Mouse (Mus musculus): ENCODE results near the gene Dip2b.

Dip2b gene

DNA sequence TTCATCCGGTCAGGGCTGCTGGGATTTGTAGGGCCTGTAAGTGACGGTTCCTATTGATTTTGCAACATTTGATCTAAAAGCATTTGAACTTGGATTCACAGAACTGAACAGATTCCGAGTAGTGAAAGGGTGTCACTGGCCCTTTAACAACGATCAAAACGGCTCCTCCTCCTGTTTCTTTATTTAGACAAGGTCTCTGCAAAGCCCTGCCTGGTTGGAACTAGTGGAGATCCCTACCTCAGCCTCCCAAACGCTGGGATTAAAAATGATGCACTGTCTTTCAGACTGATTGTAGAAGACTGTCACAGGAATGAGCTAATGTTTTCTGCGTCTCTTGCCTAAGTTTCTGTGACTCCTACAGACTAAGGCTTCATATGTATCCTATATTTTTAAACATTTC is 140.0 kb downstream of the Dip2b start:
- no peak for DNase-seq (ENCODE audit: low spot score in 2 of 2)

DNA sequence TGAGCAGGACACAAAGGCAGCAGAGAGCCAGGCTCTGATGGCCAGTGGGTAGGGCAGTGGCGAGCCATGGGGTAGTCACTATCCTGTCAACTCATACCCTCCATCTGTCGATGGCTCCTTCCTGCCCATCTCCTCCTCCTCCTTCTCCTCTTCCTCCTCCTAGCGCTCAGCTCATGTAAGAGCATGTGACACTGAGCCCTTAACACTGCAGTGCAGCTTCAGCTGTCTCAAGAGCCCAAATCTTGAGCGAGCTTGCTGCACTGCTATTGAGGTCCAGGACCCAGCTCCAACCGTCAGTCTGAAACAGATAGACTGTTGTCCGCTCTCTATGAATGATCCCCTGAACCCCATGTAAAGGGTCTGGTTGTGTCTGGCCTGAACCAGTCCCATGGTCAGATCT is 141.2 kb downstream of the Dip2b start:
- DNase-seq (ENCODE audit: low spot score in 2 of 2): no peak

DNA sequence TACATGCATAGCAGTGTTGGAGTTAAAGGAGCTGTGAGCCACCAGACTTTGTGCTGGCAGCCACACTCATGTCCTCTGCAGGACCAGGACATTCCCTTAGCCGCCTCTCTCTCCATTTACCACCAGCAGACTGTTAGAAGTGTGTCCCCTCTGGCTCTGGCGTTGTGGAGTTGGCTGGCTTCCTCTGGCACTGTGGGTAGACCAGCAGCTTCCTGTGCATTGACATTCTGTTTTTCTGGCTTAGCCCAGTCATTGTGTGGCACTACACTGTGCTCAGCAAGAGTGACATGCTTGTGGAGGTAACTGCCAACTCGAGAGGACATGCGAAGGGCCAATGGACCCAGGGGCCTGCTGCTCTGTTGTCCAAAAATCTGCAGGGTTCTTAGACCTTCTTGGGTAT is 141.8 kb downstream of the Dip2b start:
- DNase-seq (ENCODE audit: low spot score in 2 of 2): no peak

DNA sequence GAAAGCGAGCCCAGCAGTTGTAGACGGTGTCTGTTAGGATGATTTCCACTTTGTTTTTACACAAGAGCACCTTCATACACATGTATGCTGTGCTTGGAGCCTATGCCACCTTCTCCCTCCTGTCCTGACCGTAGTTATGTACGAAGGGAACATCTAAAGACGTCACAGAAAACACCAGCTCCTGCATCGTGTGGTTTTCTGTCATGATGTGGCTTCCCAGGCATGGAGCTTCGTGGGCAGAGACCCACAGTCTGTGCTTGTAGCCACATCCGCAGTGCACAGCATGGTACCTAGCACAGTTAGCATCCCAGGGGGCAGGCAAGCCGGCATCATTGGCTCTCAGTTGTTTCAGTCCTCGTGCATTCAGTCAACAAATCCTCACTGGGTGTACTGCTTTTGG is 143.4 kb downstream of the Dip2b start:
- DNase-seq (ENCODE audit: low spot score in 2 of 2): no peak

DNA sequence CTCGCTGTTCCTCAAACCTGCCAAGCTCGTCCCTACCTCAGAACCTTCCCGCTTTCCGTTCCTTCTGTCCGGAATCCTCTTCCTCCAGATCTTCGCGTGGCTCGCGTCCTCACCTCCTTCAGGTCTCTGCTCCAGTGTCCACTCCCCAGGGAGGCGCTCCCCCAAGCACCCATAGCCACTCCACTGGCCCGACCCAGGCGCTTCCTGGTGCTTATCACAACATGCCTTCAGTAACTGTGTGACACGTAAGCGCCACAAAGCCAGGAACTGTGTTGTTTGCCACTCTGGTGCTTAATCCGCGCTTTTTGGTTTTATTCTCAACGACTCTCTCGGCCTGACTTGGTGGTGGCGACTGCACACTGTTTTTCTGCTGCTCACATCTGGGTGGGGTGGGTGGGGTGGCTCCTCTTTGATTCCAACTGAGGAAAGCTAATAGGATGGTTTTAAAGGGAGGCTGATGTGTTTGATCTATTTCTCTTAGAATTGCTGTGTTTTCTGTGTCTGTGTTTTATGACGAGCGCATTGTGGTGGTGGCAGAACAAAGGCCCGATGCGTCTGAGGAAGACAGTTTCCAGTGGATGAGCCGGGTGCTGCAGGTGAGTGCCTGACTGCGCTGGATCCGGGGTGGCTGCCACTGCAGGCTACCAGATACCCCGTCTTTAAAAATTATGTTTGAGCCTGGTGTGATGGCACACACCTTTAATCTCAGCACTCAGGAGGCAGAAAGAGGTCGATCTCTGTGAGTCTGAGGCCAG is 144.2 kb downstream of the Dip2b start:
- DNase-seq (ENCODE audit: low spot score in 2 of 2): no peak

DNA sequence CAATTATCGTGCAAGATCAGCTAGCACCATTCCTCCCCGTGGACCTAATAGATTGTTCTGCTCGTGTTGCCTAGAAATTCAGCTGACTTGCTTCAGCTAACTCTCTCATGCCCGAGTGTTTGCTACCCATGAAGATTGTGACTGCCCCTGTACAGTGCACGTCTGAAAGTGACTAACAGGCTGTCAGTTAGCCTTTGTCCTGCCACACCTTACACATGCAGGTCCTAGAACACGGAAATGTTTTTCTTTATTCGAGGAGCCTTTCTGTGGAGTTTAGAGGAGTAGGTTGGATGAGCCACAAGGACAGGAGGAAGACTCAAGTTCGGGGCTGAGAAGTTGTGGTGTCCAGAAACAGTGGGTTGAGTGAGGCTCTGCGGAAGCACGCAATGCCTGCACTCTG is 145.0 kb downstream of the Dip2b start:
- DNase-seq (ENCODE audit: low spot score in 2 of 2): no peak

DNA sequence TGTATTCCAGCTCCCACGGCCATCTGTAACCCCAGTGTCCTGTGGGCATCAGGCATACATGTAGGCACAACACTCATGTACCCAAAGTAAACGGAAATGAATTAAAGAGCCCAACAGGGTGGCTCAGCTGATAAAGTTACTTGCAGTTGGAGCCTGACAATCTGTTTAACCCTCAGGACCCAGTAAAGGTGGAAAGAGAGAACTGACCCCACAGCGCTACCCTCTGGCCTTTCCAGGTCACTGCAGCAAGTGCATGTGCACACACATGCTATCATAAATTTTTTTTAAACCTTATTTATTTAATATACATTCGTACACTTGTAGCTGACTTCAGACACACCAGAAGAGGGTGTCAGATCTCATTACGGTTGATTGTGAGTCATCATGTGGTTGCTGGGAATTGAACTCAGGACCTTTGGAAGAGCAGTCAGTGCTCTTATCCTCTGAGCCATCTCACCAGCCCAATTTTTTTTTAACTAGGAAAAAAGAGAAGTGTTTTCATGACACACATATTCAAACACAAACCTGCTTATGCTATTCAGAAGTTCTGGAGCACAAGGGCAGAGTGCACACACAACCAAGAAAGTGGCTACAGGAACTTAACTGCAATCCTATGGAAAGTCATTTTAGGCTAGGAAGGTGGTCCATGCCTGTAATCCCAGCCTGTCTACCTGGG is 146.5 kb downstream of the Dip2b start:
- DNase-seq (ENCODE audit: low spot score in 2 of 2): no peak

DNA sequence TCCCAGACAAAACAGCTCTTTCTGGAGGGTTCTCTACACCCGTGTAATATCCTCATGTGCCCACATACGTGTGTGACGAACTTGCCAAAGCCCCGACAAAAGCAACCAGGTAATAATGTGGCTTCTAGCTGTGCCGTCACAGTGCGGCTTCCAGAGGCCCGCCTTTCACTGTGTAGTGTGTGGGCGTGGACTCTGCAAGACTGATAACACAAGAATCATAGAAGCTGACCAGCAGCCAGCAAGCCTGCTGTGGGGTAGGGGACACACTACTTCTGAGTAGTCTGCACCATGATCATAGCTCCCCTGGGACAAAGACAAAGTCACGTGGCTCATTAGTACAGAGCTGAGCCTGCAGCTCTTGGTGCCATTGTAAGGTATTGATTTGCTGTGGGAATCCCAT is 147.8 kb downstream of the Dip2b start:
- DNase-seq (ENCODE audit: low spot score in 2 of 2): no peak

DNA sequence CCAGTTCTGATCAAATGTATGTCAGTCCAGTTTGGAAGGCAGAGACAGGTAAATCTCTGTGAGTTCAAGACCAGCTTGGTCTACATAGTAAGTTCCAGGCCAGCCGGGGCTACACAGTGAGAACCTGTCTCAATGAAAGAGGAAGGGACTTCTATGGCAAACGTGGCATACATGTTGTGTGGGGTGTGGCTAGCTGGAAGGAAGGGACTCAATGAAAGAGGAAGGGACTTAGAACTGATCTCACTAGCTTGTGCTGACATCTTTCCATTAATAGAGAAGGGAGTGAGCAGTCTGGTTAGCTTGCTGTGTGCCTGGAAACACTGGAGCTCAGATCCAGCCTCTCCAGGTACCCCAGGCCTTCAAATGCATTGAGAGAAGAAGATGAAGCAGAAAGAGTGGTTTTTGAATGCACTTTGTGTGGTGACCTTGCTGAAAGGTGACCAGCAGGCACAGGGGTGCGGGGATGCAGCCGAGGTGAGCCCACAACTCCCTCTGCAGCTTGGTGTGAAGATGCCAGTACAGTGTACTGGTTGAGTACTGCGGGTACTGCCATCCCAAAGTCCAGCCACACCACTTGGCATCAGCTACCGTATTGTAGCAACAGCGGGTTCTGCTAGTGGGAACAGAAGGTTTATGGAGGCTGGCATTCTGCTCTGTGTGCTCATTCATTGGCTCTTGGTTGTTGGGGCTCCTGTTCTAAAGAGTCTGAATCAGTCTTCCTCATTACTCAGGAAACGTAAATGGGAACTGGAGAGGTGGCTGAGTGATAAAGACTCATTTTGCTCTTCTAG is 148.6 kb downstream of the Dip2b start:
- no peak for DNase-seq (ENCODE audit: low spot score in 2 of 2)

DNA sequence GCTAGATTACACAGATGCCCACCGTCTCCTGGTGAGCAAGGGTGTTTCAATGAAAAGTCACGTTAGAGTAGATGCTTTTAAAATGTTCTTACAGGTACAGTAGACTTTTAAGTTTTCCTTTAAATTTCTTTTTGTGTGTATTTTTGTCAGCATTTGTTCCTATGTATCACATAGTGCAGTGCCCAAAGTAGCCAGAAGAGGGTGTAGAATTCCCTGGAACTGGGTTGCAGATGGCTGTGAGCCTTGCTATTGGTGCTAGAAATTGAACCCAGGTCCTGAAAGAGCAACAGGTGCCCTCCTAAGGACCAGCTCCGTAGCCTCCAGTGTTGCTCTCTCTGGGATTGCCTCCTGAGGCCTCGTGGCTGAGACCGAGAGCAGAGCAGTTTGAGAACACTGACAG is 150.1 kb downstream of the Dip2b start:
- no peak for DNase-seq (ENCODE audit: low spot score in 2 of 2)

DNA sequence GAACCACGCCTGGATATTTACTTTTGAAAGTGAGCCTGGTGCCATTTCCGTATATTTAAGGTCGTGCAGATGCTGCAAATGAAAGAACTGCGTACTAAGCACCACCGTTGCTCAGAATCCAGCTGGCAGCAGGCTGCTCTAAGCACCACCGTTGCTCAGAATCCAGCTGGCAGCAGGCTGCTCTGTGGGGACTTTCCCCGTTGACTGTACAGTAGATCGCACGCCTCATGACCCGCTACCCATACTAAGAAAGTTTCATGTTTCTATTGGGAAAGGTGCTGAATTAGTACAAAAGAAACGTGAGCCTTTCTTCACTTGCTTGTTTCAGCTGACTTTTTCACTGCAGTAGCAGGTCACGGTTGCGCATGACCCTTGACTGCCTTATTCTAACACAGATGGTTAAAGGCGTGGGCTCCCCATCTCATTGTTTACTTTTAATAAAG is 150.5 kb downstream of the Dip2b start:
- DNase-seq (ENCODE audit: low spot score in 2 of 2): no peak

DNA sequence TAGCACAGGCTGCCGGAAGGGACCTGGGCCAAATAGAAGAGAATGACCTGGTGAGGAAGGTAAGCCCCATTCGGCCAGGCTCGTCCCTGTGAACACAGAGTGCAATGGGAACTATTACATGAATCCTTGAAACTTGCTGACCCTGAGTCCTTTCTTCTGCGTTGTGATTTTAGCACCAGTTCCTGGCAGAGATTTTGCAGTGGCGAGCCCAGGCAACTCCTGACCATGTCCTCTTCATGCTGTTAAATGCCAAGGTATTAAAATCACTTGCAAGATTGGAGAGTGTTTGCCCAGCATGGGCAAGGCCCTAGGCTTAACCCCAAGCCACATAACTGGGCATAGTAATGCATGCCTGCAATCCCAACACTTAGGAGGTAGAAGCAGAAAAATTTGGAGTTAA is 151.6 kb downstream of the Dip2b start:
- no peak for DNase-seq (ENCODE audit: low spot score in 2 of 2)

DNA sequence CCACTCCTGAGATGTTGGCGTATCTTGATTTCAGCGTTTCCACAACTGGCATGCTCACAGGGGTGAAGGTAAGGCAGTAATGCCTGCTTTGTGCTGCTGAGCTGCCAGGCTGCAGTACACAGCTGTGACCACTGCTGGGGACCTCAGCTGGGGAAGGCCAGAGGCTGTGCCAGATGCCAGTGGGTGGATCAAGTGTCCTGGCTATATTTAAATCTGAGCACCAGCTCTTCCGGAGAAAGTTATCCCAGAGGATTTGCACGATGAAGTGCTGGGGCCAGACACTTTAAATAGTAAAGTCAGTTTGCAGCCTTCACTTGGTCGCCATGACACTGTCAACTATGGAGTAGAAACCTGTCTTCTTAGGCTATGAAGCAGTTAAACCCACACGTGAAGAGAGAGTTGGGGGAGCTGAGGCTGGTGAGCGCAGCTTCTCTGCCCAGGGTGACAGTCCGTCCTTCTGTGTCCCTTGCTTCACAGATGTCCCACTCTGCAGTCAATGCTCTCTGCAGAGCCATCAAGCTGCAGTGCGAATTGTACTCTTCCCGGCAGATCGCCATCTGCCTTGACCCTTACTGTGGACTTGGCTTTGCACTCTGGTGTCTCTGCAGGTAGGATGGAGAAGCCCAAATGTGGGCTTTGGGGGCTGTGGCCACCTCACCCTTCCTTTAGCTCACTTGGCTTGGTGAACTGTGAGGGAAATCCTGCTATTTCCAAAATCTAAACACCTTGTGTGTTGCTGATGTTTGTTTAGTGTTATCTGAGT is 160.7 kb downstream of the Dip2b start:
- no peak for DNase-seq (ENCODE audit: low spot score in 2 of 2)

DNA sequence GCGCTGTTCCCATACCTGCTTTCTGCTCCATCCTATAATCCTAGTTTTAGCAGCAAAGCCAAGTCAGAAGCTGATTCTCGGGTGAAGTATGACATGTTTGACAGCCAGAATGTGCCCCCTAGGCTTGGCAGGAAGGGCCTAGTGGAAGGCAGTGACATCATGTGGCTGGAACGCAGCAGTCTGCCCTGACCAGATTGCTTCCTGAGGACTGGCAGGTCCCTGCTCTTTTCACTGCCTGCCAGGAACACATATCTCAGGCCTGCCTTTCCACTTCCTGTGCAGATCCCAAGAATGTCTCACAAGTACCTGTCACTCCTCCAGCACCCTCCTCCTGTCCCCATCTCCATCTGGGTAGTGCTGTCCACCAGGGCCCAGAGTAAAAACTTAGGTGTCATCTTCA is 161.3 kb downstream of the Dip2b start:
- DNase-seq (ENCODE audit: low spot score in 2 of 2): peak in 1 of 2 experiments; percentile 22

DNA sequence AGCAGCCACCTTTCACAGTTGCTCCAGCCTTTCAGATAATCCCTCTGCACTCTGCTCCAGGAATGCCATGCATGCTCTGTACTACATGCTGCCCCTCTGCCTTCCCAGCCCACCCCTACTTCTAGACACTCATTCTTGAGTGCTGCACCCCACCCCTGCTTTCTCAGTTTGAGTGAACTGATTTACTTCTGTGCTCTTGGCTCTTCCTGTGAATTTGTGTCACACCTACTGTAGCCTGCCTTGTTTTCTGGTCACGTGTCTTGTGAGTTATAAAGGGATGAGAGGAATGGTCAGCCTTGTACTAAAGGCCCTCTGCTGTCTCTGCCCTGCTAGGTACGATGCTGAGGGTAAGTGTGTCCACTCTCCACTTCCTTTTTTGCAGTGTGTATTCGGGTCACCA is 163.3 kb downstream of the Dip2b start:
- DNase-seq (ENCODE audit: low spot score in 2 of 2): no peak

DNA sequence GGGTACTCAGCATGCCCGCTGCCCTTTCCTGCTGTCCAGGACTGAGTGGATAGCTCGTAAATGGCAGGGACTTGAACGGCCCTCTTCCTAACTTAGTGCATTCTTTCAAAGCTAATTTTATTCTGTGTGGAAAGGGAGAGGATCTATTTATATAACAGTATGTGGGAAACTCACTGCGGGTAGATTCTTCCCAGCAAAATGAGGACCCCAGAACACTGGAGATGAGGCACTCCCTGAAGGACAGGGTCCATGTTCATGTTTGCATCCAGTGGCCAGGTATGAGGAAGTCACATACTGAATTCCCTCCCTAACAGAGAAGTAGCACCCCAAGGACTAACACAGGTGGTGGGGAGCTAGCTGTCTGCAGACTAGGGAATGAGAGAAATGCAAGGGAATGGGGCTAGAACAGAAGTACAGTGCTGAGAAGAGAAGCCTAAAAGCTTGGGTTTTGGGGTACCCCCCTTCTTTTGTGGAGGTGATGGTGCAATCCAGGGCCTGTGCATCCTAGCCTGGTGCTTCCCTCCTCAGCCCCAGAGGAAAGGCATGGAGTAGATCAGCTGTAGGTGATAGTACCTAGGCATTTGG is 164.1 kb downstream of the Dip2b start:
- no peak for DNase-seq (ENCODE audit: low spot score in 2 of 2)

DNA sequence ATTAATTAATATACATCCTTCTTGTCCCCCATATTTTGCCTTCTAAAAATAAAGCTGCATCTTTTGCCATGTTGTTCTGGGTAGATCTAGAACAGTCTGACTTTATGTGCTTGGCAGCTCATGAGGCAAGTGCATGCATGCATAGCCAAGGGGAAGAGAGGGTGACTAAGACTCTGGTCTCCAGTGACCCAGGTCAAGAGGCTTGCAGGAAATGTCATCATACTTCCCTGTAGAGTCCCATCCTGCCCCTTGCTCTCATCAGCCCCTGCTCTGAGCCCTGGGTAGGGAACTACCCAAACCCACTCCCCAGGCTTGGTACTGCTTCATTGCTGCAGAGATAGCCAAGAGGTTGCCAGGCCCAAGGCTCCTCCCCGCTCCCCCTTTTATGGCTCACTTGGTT is 166.1 kb downstream of the Dip2b start:
- DNase-seq (ENCODE audit: low spot score in 2 of 2): no peak

DNA sequence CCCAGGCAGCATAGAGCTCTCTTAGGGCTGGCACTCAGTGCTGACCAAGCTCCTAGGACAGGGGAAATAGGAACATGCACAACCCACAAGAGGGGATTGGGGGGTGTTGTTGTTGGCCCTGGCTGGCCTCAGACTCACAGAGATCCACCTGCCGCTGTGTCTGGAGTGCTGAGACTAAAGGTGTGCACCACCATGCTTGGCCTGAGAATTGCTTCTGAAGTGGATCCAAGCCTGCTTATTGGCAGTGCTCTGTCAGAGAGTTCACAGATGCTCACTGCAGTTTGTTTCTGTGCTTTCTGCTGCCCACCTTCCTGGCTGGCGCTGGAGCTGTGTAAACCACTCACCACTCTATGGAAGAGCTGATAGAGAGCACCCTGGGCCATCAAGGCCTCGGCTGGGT is 171.5 kb downstream of the Dip2b start:
- no peak for DNase-seq (ENCODE audit: low spot score in 2 of 2)

DNA sequence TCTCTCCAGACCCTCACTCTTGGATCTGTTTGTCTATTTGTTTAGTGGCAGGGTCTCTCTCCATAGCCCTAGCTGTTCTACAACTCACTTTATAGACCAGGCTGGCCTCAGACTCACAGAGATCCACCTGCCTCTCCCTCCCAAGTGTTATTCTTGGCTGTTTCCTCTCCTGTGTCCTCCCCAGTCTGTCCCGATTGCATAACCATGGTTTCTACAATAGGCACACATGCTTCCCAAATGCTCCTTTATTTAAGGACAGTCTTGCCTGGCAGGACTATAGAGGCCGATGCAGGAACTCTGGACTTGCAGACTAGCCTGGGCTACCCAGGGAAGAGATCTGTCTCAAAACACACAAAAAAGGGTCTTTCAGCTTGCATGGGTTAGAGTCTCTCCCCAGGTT is 174.9 kb downstream of the Dip2b start:
- DNase-seq (ENCODE audit: low spot score in 2 of 2): no peak

DNA sequence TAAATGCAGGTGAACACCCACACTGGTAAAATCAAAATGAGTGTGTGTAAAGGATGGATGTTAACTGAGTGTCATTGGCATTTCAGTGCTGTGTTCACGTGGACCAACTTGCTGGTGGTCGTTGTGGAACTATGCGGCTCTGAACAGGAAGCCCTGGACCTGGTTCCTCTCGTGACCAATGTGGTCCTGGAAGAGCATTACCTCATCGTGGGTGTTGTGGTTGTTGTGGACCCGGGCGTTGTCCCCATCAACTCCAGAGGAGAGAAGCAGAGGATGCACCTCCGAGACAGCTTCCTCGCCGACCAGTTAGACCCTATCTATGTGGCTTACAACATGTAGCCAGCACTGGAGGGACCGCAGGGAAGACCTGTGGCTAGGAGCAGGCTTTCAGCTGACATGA is 176.6 kb downstream of the Dip2b start:
- no peak for DNase-seq (ENCODE audit: low spot score in 2 of 2)

DNA sequence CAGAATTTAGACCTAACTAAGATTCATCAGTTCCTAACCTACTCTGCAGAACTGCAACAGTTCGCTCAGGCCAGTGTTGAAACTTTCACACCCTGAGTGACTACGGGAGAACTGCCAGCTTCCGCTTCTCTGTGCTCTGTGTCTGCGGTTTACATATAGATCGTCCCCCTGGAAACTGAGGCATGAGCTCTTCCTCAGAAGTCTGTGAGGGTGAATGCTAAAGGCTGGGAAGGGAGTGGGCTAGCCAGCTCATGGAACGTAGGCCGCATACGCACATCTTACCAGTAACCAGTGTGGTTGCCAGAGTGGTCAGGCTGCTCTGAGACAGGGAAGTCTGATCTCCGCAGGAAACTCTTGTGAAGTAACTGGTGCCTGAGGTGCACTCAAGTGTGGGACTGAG is 177.7 kb downstream of the Dip2b start:
- no peak for DNase-seq (ENCODE audit: low spot score in 2 of 2)

DNA sequence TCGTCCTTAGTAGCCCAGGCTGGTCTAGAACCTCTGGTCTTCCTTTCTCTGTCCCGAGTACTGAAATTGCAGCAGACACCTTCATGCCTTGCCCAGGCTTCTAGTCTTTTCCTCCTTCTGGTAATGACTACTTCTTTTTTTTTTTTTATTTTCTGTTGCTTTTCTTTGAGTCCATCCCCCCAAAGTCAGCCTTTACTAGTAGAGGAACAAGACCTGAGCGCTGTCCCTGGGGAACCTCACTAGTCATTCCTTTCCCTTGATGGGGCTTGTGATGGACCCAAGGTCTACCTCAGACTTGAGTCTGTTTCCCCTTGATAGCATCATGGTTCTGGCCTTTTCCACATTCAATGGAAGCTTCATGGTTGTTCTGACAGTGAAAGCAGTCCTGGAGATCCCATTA is 179.6 kb downstream of the Dip2b start:
- no peak for DNase-seq (ENCODE audit: low spot score in 2 of 2)

Data from urinary bladder, adult 18-20 months (tissue).